Mouse (Mus musculus): ENCODE results near the gene Dennd5b. TPM values are rescaled to one million over a fixed set of nuclear protein-coding genes. Genes with fewer than 3 reads are reported as not detected.

Gene Dennd5b
- polyA plus RNA-seq, 1 experiment from 2014 or later: 7.9 TPM

GRCm38 (mm10) chr6:149095389-149095788 lies 6.1 kb downstream of the Dennd5b start:
- WGBS (ENCODE audit: insufficient replicate concordance): 62% methylated on average over 6 of the region's 6 CpGs
- no peak overlapping the region for H3K4me3 ChIP-seq (ENCODE audit: low read depth, low read length)
- H3K9ac ChIP-seq (replicated peaks): no peak overlapping the region
- H3K4me1 ChIP-seq (ENCODE audit: insufficient read depth): peaks cover 3% of the 10 kb centered on the region; the same call in 1 of the 2 replicates
- TF ChIP-seq CTCF (IDR thresholded peaks at IDR 0.05; ENCODE audit: low read depth) (peak; percentile 12; the same call in 1 of the 2 replicates), EP300 (IDR thresholded peaks at IDR 0.05; ENCODE audit: low read depth) (no peak)
- no peaks in the 10 kb centered on the region for H3K9me3 ChIP-seq (ENCODE audit: low read length)
- H3K4me2 ChIP-seq (ENCODE audit: low read depth, low read length): no peak overlapping the region
- H3K27me3 ChIP-seq (ENCODE audit: insufficient read depth, low read length): peaks cover 2% of the 10 kb centered on the region
- H3K27ac ChIP-seq (ENCODE audit: low read depth): no peak overlapping the region
- ATAC-seq: no peak
- H3K36me3 ChIP-seq (replicated peaks; ENCODE audit: insufficient read depth, low read length): no peaks in the 10 kb centered on the region
- no peak for DNase-seq

- Histone ChIP-seq H3K4me3 (ENCODE audit: low read depth, low read length) (no peak overlapping the region), H3K9me3 (ENCODE audit: low read length) (no peaks in the 10 kb centered on the region), H3K9ac (replicated peaks) (no peak overlapping the region), H3K4me1 (ENCODE audit: insufficient read depth) (peaks cover 6% of the 10 kb centered on the region; the same call in 1 of the 2 replicates), H3K27ac (ENCODE audit: low read depth) (no peak overlapping the region), H3K36me3 (replicated peaks; ENCODE audit: insufficient read depth, low read length) (no peaks in the 10 kb centered on the region), H3K27me3 (ENCODE audit: insufficient read depth, low read length) (no peaks in the 10 kb centered on the region), H3K4me2 (ENCODE audit: low read depth, low read length) (no peak overlapping the region)
- WGBS (ENCODE audit: insufficient replicate concordance): 31% methylated on average over 1 of the region's 1 CpGs
- no peak for DNase-seq
- TF ChIP-seq EP300 (IDR thresholded peaks at IDR 0.05; ENCODE audit: low read depth) (no peak), CTCF (IDR thresholded peaks at IDR 0.05; ENCODE audit: low read depth) (no peak)
- ATAC-seq: no peak
Measured at GRCm38 (mm10) chr6:149094555-149094954, 6.9 kb downstream of the Dennd5b start.

GRCm38 (mm10) chr6:149093465-149093864 lies 8.0 kb downstream of the Dennd5b start:
- no peak overlapping the region for H3K27ac ChIP-seq (ENCODE audit: low read depth)
- ATAC-seq: no peak

GRCm38 (mm10) chr6:149092406-149092805 lies 9.1 kb downstream of the Dennd5b start:
- DNase-seq (no peak), ATAC-seq (no peak)
- Histone ChIP-seq H3K9me3 (ENCODE audit: low read length) (no peaks in the 10 kb centered on the region), H3K4me2 (ENCODE audit: low read depth, low read length) (no peak overlapping the region), H3K36me3 (replicated peaks; ENCODE audit: insufficient read depth, low read length) (no peaks in the 10 kb centered on the region), H3K27me3 (ENCODE audit: insufficient read depth, low read length) (no peaks in the 10 kb centered on the region), H3K9ac (replicated peaks) (no peak overlapping the region), H3K4me1 (ENCODE audit: insufficient read depth) (peaks cover 9% of the 10 kb centered on the region; the same call in 1 of the 2 replicates), H3K4me3 (ENCODE audit: low read depth, low read length) (no peak overlapping the region), H3K27ac (ENCODE audit: low read depth) (no peak overlapping the region)
- 75% methylated on average over 6 of the region's 6 CpGs for WGBS (ENCODE audit: insufficient replicate concordance)
- no peak for TF ChIP-seq CTCF (IDR thresholded peaks at IDR 0.05; ENCODE audit: low read depth)
- TF ChIP-seq EP300 (IDR thresholded peaks at IDR 0.05; ENCODE audit: low read depth): no peak

More at GRCm38 (mm10) chr6:149093465-149093864, 8.0 kb downstream of the Dennd5b start:
- Histone ChIP-seq H3K4me2 (ENCODE audit: low read depth, low read length) (peak overlapping the region; percentile 26; the same call in 1 of the 2 replicates), H3K27me3 (ENCODE audit: insufficient read depth, low read length) (no peaks in the 10 kb centered on the region), H3K9ac (replicated peaks) (no peak overlapping the region), H3K4me3 (ENCODE audit: low read depth, low read length) (no peak overlapping the region), H3K4me1 (ENCODE audit: insufficient read depth) (peaks cover 6% of the 10 kb centered on the region; the same call in 1 of the 2 replicates), H3K36me3 (replicated peaks; ENCODE audit: insufficient read depth, low read length) (no peaks in the 10 kb centered on the region), H3K9me3 (ENCODE audit: low read length) (no peaks in the 10 kb centered on the region)
- TF ChIP-seq CTCF (IDR thresholded peaks at IDR 0.05; ENCODE audit: low read depth): no peak
- TF ChIP-seq EP300 (IDR thresholded peaks at IDR 0.05; ENCODE audit: low read depth): no peak
- DNase-seq: no peak
- 23% methylated on average over 5 of the region's 5 CpGs for WGBS (ENCODE audit: insufficient replicate concordance)

- DNase-seq (no peak), ATAC-seq (peak; percentile 43)
- no peak overlapping the region for H3K4me3 ChIP-seq (ENCODE audit: low read depth, low read length)
- 79% methylated on average over 1 of the region's 1 CpGs for WGBS (ENCODE audit: insufficient replicate concordance)
- H3K27ac ChIP-seq (ENCODE audit: low read depth): no peak overlapping the region
- H3K9ac ChIP-seq (replicated peaks): no peak overlapping the region
- no peak for TF ChIP-seq EP300 (IDR thresholded peaks at IDR 0.05; ENCODE audit: low read depth)
- TF ChIP-seq CTCF (IDR thresholded peaks at IDR 0.05; ENCODE audit: low read depth): no peak
- peaks cover 14% of the 10 kb centered on the region for H3K36me3 ChIP-seq (replicated peaks; ENCODE audit: insufficient read depth, low read length)
- no peaks in the 10 kb centered on the region for H3K4me1 ChIP-seq (ENCODE audit: insufficient read depth)
- no peaks in the 10 kb centered on the region for H3K9me3 ChIP-seq (ENCODE audit: low read length)
- H3K27me3 ChIP-seq (ENCODE audit: insufficient read depth, low read length): no peaks in the 10 kb centered on the region
- no peak overlapping the region for H3K4me2 ChIP-seq (ENCODE audit: low read depth, low read length)
Measured at GRCm38 (mm10) chr6:149077136-149077808, 24.2 kb downstream of the Dennd5b start.

GRCm38 (mm10) chr6:149073854-149074253 lies 27.6 kb downstream of the Dennd5b start:
- ATAC-seq (no peak), DNase-seq (no peak)
- Histone ChIP-seq H3K27me3 (ENCODE audit: insufficient read depth, low read length) (no peaks in the 10 kb centered on the region), H3K27ac (ENCODE audit: low read depth) (no peak overlapping the region), H3K4me2 (ENCODE audit: low read depth, low read length) (no peak overlapping the region), H3K9ac (replicated peaks) (no peak overlapping the region), H3K4me1 (ENCODE audit: insufficient read depth) (no peaks in the 10 kb centered on the region; the same call in 1 of the 2 replicates), H3K36me3 (replicated peaks; ENCODE audit: insufficient read depth, low read length) (peaks cover 14% of the 10 kb centered on the region), H3K4me3 (ENCODE audit: low read depth, low read length) (no peak overlapping the region), H3K9me3 (ENCODE audit: low read length) (no peaks in the 10 kb centered on the region)
- TF ChIP-seq EP300 (IDR thresholded peaks at IDR 0.05; ENCODE audit: low read depth): no peak
- 84% methylated on average over 4 of the region's 4 CpGs for WGBS (ENCODE audit: insufficient replicate concordance)

Data from liver, postnatal 0 days (tissue).